Mouse (Mus musculus) hindbrain, embryonic 15.5 days (tissue): ENCODE results near the gene Gli3. TPM values are rescaled to one million over a fixed set of nuclear protein-coding genes. Genes with fewer than 3 reads are reported as not detected.
A peak's percentile ranks its signal among the peaks of the same experiment; 100 is the strongest.

ENCODE experiments used
- ATAC-seq: fragments of 200-750 bp; cut with Nextera tagmentation; 2 replicates; pipeline ENCODE4 v1.8.0; 2017; ENCODE audit warnings: low read depth, moderate number of reproducible peaks, moderate TSS enrichment; ENCODE audit not compliant: low FRiP score
- H3K27ac ChIP-seq: fragments of 300-500 bp; sonication (generic); replicated peaks from 2 replicates; pipeline ENCODE4 v1.5.1; 2015; ENCODE audit warnings: mild to moderate bottlenecking, inconsistent platforms
- H3K27me3 ChIP-seq: fragments of 300-500 bp; sonication (generic); 2 replicates; pipeline ENCODE4 v1.6.1; 2015; ENCODE audit warnings: control low read depth, inconsistent platforms
- H3K36me3 ChIP-seq: fragments of 300-500 bp; sonication (generic); 2 replicates; pipeline ENCODE4 v1.6.1; 2015; ENCODE audit warnings: control low read depth, inconsistent platforms
- H3K4me1 ChIP-seq: fragments of 300-500 bp; sonication (generic); replicated peaks from 2 replicates; pipeline ENCODE4 v1.6.1; 2015; ENCODE audit warnings: control low read depth, inconsistent platforms
- H3K4me2 ChIP-seq: fragments of 300-500 bp; sonication (generic); 2 replicates; pipeline ENCODE4 v1.6.1; 2015; ENCODE audit warnings: moderate library complexity, mild to moderate bottlenecking, inconsistent platforms
- H3K4me3 ChIP-seq: fragments of 300-500 bp; sonication (generic); 2 replicates; pipeline ENCODE4 v1.5.1; 2015; ENCODE audit warnings: mild to moderate bottlenecking, inconsistent platforms
- H3K9ac ChIP-seq: fragments of 300-500 bp; sonication (generic); 2 replicates; pipeline ENCODE4 v1.6.1; 2015; ENCODE audit warnings: inconsistent platforms
- H3K9me3 ChIP-seq: fragments of 300-500 bp; sonication (generic); 2 replicates; pipeline ENCODE4 v1.6.1; 2016; ENCODE audit warnings: control low read depth, inconsistent platforms
- WGBS: fragments of 180-500 bp; shearing (Covaris S2); methylation state at CpG from one replicate; pipeline ENCODE4 v1.1.7; 2015; 5-methylcytosine and 5-hydroxymethylcytosine counted together
- polyA plus RNA-seq: library from polyadenylated mRNA; unstranded; fragments of >200 nt; fragmentation: Nextera tagmentation; extraction: Ambion mirVana; gene quantifications from 2 replicates; pipeline ENCODE4 v1.2.1, GENCODE M21; 2015

The Gli3 gene
- polyA plus RNA-seq, 1 experiment from 2014 or later: 5.4 TPM

GRCm38 (mm10) chr13:15510925-15511324 lies 47.9 kb downstream of the Gli3 start:
- no peak for ATAC-seq
- Histone ChIP-seq H3K9me3 (no peaks in the 10 kb centered on the region), H3K36me3 (no peaks in the 10 kb centered on the region), H3K9ac (no peak overlapping the region), H3K27me3 (no peaks in the 10 kb centered on the region), H3K27ac (no peak overlapping the region), H3K4me1 (no peaks in the 10 kb centered on the region), H3K4me3 (no peak overlapping the region), H3K4me2 (no peak overlapping the region)

DNA sequence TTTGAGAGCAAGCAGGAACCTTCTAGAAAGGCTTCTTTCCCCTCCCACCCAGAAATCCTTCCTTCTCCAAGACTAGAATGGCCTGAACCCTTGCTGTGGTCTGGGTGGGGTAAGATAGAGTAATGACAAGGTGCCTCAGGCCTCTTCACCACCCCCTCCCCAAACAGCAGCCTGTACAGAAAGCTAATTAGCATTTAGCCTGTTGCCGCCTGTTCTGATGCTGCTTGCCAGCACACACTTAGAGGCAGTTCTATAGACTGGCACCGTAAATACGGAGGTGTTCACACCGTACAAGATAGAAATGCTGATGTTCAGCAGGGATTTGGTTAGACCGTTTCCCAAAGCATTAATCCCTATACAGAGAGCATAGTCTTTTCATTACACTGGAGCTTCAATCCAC lies 50.1 kb downstream of the Gli3 start:
- Histone ChIP-seq H3K4me1 (peaks cover 6% of the 10 kb centered on the region), H3K4me2 (no peak overlapping the region), H3K27me3 (no peaks in the 10 kb centered on the region), H3K9ac (no peak overlapping the region), H3K9me3 (no peaks in the 10 kb centered on the region), H3K4me3 (no peak overlapping the region), H3K27ac (no peak overlapping the region), H3K36me3 (no peaks in the 10 kb centered on the region)
- ATAC-seq: no peak
- 72% methylated on average over 5 of the region's 5 CpGs for WGBS

DNA sequence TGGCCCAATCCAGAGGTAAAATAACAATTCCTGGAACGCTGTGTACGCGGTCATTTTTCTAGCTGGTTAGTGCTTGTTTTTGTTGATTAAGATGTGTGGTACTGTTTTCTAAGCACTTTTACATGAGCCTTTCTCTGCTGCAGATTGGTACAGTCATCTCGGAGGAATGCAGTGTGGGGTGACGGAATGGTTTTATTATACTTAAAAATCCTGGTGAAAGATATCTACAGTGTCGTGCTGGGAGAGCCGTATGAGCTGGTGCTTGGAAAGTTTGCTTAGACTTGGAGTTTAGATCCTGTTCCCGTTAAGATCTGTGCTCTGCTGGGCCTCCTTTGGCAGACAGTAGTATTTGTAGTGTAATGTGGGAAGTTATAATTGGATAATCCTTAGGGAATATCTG lies 51.0 kb downstream of the Gli3 start:
- Histone ChIP-seq H3K9me3 (no peaks in the 10 kb centered on the region), H3K27ac (no peak overlapping the region), H3K36me3 (no peaks in the 10 kb centered on the region), H3K4me3 (no peak overlapping the region), H3K4me1 (peaks cover 6% of the 10 kb centered on the region), H3K9ac (no peak overlapping the region), H3K27me3 (no peaks in the 10 kb centered on the region), H3K4me2 (no peak overlapping the region)
- WGBS: 86% methylated on average over 8 of the region's 8 CpGs
- no peak for ATAC-seq

- ATAC-seq: no peak
- no peak overlapping the region for H3K27ac ChIP-seq
- H3K4me3 ChIP-seq: no peak overlapping the region
- H3K36me3 ChIP-seq: no peaks in the 10 kb centered on the region
- no peak overlapping the region for H3K9ac ChIP-seq
- 64% methylated on average over 9 of the region's 9 CpGs for WGBS
- no peaks in the 10 kb centered on the region for H3K27me3 ChIP-seq
- no peaks in the 10 kb centered on the region for H3K9me3 ChIP-seq
- peaks cover 6% of the 10 kb centered on the region for H3K4me1 ChIP-seq
- no peak overlapping the region for H3K4me2 ChIP-seq
Measured at GRCm38 (mm10) chr13:15517048-15517760, 54.2 kb downstream of the Gli3 start.

DNA sequence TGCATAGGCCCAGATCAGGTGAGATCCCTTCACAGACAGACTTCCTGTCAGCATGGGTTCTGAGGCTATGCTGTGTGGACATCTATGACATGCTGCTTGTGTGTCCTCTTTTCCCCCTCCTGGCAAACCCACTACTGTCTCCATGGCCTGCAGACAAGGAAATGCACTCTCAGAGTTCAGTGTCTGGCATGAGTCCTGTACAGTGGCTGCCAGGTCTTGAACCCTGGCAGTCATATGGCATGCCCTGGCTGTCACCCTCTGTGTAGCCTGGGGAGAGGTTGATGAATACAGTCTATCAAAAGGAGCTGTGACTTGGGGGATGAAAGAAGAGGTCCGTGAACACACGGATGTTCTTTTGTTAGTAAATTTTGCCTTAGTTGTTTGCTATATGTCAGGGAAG lies 57.3 kb downstream of the Gli3 start:
- 29% methylated on average over 2 of the region's 2 CpGs for WGBS
- no peak for ATAC-seq
- Histone ChIP-seq H3K27ac (no peak overlapping the region), H3K9ac (no peak overlapping the region), H3K4me1 (peaks cover 6% of the 10 kb centered on the region), H3K36me3 (no peaks in the 10 kb centered on the region), H3K4me2 (no peak overlapping the region), H3K9me3 (no peaks in the 10 kb centered on the region), H3K4me3 (no peak overlapping the region), H3K27me3 (no peaks in the 10 kb centered on the region)

DNA sequence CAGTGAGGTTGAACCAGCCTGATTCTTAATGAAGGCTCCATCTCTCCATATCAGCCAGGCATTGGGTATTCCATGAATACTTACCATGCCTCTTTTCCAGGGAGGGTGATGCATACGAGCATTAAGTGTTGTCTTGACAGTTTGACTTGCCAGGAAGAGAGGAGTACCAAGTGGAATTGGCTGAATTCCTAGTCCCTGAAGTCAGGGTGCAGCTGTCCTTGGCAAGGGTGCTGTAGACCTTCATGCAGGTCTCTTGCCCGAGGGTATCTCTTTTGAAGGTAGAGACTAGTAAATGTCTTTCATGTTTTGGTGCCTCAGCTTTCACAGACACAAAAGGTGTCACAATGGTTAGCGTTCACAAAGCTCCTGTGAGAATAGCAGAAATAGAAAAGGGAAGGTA lies 59.1 kb downstream of the Gli3 start:
- peaks cover 2% of the 10 kb centered on the region for H3K4me1 ChIP-seq
- H3K27me3 ChIP-seq: no peaks in the 10 kb centered on the region
- H3K4me2 ChIP-seq: no peak overlapping the region
- 82% methylated on average over 3 of the region's 3 CpGs for WGBS
- H3K9me3 ChIP-seq: no peaks in the 10 kb centered on the region
- H3K27ac ChIP-seq: no peak overlapping the region
- H3K9ac ChIP-seq: no peak overlapping the region
- ATAC-seq: no peak
- H3K36me3 ChIP-seq: no peaks in the 10 kb centered on the region
- no peak overlapping the region for H3K4me3 ChIP-seq

GRCm38 (mm10) chr13:15524208-15524607 lies 61.2 kb downstream of the Gli3 start:
- no peak for ATAC-seq
- no peak overlapping the region for H3K4me3 ChIP-seq
- no peak overlapping the region for H3K27ac ChIP-seq
- no peak overlapping the region for H3K4me2 ChIP-seq
- no peaks in the 10 kb centered on the region for H3K36me3 ChIP-seq
- no peak overlapping the region for H3K9ac ChIP-seq
- no peaks in the 10 kb centered on the region for H3K4me1 ChIP-seq
- H3K9me3 ChIP-seq: no peaks in the 10 kb centered on the region
- H3K27me3 ChIP-seq: no peaks in the 10 kb centered on the region
- WGBS: 83% methylated on average over 8 of the region's 8 CpGs

- Histone ChIP-seq H3K27ac (no peak overlapping the region), H3K9me3 (no peaks in the 10 kb centered on the region), H3K4me1 (no peaks in the 10 kb centered on the region), H3K27me3 (no peaks in the 10 kb centered on the region), H3K4me3 (no peak overlapping the region), H3K9ac (no peak overlapping the region), H3K4me2 (no peak overlapping the region), H3K36me3 (no peaks in the 10 kb centered on the region)
- 92% methylated on average over 4 of the region's 4 CpGs for WGBS
- no peak for ATAC-seq
Measured at GRCm38 (mm10) chr13:15526691-15527090, 63.7 kb downstream of the Gli3 start.

GRCm38 (mm10) chr13:15531568-15531967 lies 68.5 kb downstream of the Gli3 start:
- Histone ChIP-seq H3K4me2 (no peak overlapping the region), H3K9ac (no peak overlapping the region), H3K9me3 (no peaks in the 10 kb centered on the region), H3K36me3 (no peaks in the 10 kb centered on the region), H3K27ac (no peak overlapping the region), H3K4me3 (no peak overlapping the region), H3K4me1 (no peaks in the 10 kb centered on the region), H3K27me3 (no peaks in the 10 kb centered on the region)
- 71% methylated on average over 3 of the region's 3 CpGs for WGBS
- ATAC-seq: no peak

DNA sequence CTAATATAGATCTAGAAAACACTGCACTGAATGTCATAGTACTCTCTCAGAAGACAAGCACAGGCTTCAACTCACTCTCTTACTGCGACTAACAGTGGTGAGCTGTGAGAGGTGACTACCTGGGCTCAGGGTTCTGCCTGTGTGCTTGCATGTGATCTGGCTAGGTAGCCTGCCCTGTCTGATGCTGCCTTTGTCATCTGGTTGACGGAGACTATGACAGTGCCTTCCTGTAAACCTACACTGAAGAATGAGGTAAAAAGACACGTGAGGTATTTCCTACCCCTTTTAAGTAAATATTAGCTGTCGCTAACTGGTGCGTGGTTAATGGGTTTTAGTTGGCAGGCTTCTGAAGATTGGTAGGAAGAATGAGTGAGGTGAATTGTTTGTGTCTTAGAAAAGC lies 74.2 kb downstream of the Gli3 start:
- no peak for ATAC-seq
- Histone ChIP-seq H3K9me3 (no peaks in the 10 kb centered on the region), H3K4me2 (no peak overlapping the region), H3K9ac (no peak overlapping the region), H3K36me3 (no peaks in the 10 kb centered on the region), H3K4me1 (peaks cover 22% of the 10 kb centered on the region), H3K27me3 (no peaks in the 10 kb centered on the region), H3K4me3 (no peak overlapping the region), H3K27ac (no peak overlapping the region)
- WGBS: 55% methylated on average over 5 of the region's 5 CpGs

DNA sequence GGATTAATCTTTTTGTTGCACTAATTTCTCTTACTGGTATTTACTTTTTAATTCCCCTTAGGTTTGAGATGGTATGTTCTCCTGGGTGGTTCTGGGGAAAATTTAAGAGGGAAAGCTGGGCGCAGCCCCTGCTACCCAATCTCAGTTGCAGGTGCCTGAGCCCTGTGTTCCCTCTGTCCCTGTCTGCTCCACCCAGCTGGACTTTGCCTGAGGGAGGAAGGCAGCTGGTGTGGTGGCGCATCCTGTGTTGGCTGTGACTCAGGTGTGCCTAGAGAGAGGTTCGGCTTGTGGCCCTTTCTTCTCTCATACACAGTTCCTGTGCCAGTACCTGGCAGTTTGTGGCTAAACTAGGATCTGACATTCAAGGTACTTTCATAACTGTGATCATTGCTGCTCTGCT lies 74.6 kb downstream of the Gli3 start:
- H3K4me2 ChIP-seq: no peak overlapping the region
- no peaks in the 10 kb centered on the region for H3K9me3 ChIP-seq
- no peak overlapping the region for H3K4me3 ChIP-seq
- no peak overlapping the region for H3K27ac ChIP-seq
- H3K4me1 ChIP-seq: peaks cover 26% of the 10 kb centered on the region
- WGBS: 76% methylated on average over 3 of the region's 3 CpGs
- no peaks in the 10 kb centered on the region for H3K36me3 ChIP-seq
- H3K27me3 ChIP-seq: no peaks in the 10 kb centered on the region
- no peak overlapping the region for H3K9ac ChIP-seq
- ATAC-seq: 0 out of 2 replicates have a peak, but pooled peaks have one; percentile 12

- no peak overlapping the region for H3K27ac ChIP-seq
- peaks cover 33% of the 10 kb centered on the region for H3K4me1 ChIP-seq
- no peaks in the 10 kb centered on the region for H3K27me3 ChIP-seq
- no peak for ATAC-seq
- 73% methylated on average over 2 of the region's 2 CpGs for WGBS
- no peak overlapping the region for H3K9ac ChIP-seq
- no peak overlapping the region for H3K4me3 ChIP-seq
- H3K9me3 ChIP-seq: no peaks in the 10 kb centered on the region
- no peak overlapping the region for H3K4me2 ChIP-seq
- no peaks in the 10 kb centered on the region for H3K36me3 ChIP-seq
Measured at GRCm38 (mm10) chr13:15538389-15538788, 75.4 kb downstream of the Gli3 start.

- Histone ChIP-seq H3K9ac (no peak overlapping the region), H3K27ac (no peak overlapping the region; the same call in 1 of the 2 replicates), H3K4me3 (no peak overlapping the region), H3K36me3 (no peaks in the 10 kb centered on the region), H3K4me1 (peaks cover 54% of the 10 kb centered on the region), H3K4me2 (no peak overlapping the region), H3K9me3 (no peaks in the 10 kb centered on the region), H3K27me3 (no peaks in the 10 kb centered on the region)
- WGBS: 5% methylated on average over 5 of the region's 5 CpGs
- peak; percentile 48 for ATAC-seq
Measured at GRCm38 (mm10) chr13:15542053-15542452, 79.0 kb downstream of the Gli3 start.
